Mouse (Mus musculus): ENCODE measurements at regions not wholly inside any gene's neighbourhood (a gene's known extent, or its start where the extent isn't known, plus 50 kb on each side); places are given as distances from the start of the nearest gene placed in this dataset.
A peak's percentile ranks its signal among the peaks of the same experiment; 100 is the strongest.

- no peak for DNase-seq
Measured at GRCm38 (mm10) chr2:17290709-17291108, 440.6 kb downstream of the Nebl start.

DNA sequence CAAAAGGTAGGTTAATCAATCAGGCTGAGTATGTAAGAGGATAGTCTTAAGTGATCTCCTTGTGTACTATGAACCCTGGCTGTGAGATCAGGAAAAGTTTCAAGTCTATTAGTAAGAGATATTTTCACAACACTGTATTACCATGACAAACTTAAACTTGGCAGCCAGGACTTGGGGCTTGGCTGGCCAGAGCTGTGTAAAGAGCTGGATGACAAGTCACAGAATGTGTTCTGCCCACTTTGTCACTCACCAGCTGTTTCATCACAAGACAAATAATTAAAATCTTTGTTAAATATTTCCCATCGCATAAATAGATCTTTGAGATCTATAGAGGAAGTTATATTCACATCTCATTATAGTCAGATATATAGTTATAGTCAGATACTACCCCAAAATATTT lies 443.7 kb downstream of the Nebl start:
- peak in 1 of 2 experiments; percentile 14 for DNase-seq

More at GRCm38 (mm10) chr2:17290709-17291108, 440.6 kb downstream of the Nebl start:
- intact Hi-C loops (cut with DNase I), result no loop called here

GRCm38 (mm10) chr2:17249960-17250359 lies 481.3 kb downstream of the Nebl start:
- intact Hi-C loops (cut with DNase I), result no loop called here
- no peak for DNase-seq

More for the DNA sequence above, 443.7 kb downstream of the Nebl start:
- intact Hi-C loops (cut with DNase I), result no loop called here

DNA sequence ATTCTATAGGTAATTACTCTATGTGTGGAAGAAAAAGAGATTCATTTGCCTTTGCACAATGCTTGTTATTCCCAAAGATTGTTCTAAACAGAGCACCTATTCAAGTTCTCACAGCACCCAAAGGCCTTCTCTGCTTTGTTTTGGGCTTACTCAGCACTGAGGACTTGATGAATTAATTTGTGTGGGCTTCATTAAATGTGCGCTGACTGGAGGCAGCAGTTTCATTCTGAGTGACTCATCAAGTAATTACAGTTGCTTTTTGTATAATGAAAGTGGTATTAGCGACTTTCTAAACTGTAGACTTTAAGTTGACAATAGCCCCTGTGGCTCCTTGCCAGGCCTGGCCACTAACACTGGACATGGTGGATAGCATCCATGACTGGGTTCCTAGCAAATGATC lies 485.4 kb downstream of the Nebl start:
- DNase-seq, result no peak
- intact Hi-C loops (cut with DNase I), result no loop called here

GRCm38 (mm10) chr2:17215607-17216006 lies 515.7 kb downstream of the Nebl start:
- intact Hi-C loops (cut with DNase I), result no loop called here
- no peak for DNase-seq

DNA sequence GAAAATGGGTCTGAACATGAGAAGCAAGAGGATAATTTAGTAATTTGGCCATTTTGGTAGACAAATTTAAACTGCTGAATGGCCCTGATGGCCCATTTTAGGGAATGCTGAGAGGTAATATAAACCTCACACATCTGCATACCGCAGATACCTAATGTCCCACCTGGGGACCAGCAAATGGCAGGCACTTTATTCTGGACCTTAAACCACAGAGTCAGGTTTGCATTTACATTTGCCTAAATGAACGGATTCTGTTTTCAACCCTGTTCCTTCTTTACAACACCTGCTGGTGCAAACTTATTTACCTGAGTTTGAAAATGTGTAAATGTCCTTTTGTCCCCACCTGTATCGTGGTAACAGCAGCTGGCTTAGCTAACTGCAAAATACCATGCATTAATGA lies 516.4 kb downstream of the Nebl start:
- intact Hi-C loops (cut with DNase I), result no loop called here
- no peak for DNase-seq

- intact Hi-C loops (cut with DNase I), result no loop called here
- DNase-seq, result no peak
Measured at GRCm38 (mm10) chr2:17212566-17212965, 518.7 kb downstream of the Nebl start.

GRCm38 (mm10) chr2:17211105-17211504 lies 520.2 kb downstream of the Nebl start:
- intact Hi-C loops (cut with DNase I), result no loop called here
- DNase-seq, result no peak

DNA sequence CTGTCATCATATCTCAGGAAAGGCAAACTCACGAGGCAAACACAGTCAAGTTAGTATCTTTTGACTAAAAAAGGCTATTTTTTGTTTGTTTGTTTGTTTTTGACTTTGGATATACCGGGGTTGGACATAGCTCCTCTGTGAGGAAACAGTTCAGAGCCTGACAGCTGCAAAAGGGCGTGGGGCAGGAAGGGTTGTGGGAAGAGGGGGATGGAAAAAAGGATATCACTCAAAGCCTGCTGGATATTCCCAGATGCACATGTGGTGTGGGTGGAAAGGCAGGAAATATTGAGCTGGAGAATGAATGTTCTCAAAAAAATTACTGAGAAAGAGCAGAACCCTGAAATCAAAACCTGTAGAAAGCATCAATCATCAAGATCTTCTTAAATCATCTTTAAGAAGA lies 537.7 kb downstream of the Nebl start:
- intact Hi-C loops (cut with DNase I), result no loop called here
- DNase-seq, result peak in 1 of 2 experiments; percentile 17

DNA sequence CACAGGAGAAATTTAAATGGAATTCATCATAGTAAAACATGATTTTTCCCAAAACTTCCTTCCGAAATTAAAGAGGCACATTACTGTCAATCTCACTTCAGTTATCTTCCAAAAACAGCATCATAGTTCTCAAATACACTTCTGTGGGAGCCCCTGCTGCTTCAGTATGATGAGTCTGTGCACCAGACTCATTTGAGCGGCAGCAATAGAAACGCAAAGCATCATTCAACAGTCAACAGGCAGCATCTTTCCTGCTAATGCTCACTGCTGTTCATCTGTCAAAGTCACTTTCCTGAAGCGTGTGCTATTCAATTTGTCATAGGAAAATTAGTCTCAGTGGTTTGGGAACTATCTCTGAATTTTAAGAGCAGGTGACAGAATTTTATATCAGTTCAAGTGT lies 542.1 kb downstream of the Nebl start:
- intact Hi-C loops (cut with DNase I), result no loop called here
- no peak for DNase-seq

DNA sequence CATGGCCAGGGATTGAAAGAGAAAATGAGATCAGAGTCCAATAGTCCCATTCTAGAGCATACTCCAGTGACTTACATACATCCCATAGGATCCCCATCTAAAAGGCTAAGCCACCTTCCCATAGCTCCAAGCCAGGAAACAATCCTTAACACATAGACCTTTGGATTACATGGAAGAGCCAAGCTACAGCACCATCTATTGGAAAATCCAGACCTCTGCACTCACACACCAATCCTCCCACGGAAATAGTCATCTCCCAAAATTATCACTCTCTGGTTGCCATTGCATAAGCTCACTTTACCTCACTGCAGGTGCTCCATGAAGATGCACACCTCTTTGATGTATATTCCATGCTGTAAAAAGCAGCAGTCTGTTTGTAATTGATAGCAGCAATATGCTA lies 543.4 kb downstream of the Nebl start:
- no peak for DNase-seq
- intact Hi-C loops (cut with DNase I), result no loop called here

DNA sequence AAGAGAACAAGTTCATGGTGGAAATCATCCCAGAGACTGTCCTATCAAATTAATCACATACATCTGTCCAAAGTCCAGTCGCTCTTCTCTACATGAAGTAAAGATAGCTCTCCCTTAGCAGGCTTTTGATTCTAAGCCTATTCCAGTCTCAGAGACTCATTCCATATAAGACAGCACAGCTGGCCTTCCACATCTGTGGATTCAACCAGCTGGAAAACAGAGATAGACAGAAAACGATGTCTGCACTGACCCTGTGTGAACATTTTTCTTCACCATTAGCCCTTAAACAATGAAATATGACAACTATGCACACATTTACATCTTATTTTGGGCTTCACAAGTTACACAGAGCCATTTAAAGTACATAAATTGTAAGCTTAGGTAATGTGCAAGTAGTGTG lies 547.6 kb downstream of the Nebl start:
- intact Hi-C loops (cut with DNase I), result no loop called here
- DNase-seq, result no peak

GRCm38 (mm10) chr2:17181597-17181996 lies 549.7 kb downstream of the Nebl start:
- DNase-seq, result no peak
- intact Hi-C loops (cut with DNase I), result no loop called here

GRCm38 (mm10) chr2:17168896-17169295 lies 562.4 kb downstream of the Nebl start:
- intact Hi-C loops (cut with DNase I), result no loop called here
- DNase-seq, result no peak

- DNase-seq, result no peak
- intact Hi-C loops (cut with DNase I), result no loop called here
Measured at GRCm38 (mm10) chr2:17165016-17165415, 566.2 kb downstream of the Nebl start.

- DNase-seq, result no peak
- intact Hi-C loops (cut with DNase I), result no loop called here
Measured at GRCm38 (mm10) chr2:17158463-17158862, 572.8 kb downstream of the Nebl start.

DNA sequence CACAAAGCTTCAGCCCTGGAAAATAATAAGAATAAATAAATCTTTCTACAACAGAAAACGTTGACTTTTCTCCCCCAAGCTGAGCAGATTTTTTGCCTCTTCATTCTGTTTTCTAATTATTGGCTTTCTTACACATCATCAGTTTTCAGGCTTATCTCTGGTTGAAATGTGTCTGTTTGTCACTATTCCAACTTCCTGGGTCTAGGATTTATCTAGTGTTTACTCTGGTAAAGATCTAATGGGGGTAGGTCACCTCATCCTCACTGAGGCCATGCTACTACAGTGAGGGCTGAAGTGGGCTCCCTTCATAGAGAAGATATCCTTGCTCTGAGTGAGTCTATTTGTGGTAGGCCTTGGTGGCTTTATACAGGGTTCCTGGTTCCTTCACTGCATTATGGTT lies 573.9 kb downstream of the Nebl start:
- intact Hi-C loops (cut with DNase I), result no loop called here
- no peak for DNase-seq

DNA sequence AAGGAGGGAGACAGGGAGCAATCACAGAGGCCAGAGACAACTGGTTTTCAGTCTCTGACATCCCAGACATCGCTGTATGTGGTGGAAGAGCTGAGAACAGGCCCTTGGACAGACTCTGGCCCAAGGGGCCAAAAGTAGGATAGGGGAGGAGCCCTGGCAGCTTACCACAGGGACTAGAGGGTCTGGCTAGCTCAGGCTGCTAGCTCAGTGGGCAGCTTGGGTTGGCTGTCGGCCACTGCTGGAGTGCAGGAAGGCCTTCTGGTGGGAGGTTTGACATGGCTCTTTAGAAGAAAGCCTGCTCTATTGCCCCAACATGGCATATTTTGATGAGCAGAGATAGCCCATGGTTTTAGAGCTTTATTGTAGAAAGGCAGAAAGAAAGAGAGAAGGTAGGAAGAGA lies 575.7 kb downstream of the Nebl start:
- intact Hi-C loops (cut with DNase I), result no loop called here
- no peak for DNase-seq

DNA sequence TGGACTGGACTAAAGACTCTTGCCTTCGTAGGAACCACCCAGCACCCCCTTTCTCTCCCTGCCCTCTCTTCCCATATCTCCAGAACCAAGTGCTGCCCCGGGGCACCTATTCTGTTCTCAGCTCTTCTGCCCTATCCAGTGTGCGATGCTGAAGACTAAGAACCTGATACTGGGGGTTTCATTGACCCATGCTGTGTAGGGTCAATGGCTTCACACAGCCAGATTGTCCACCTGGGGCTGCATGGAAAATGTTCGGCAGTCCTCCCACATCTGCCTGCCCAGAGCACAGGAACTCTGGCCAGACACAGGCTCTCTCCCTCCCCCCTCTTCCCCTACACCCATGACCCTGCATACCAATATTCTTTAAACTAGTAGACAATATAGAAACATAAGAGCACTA lies 607.6 kb downstream of the Nebl start:
- intact Hi-C loops (cut with DNase I), result no loop called here
- no peak for DNase-seq

GRCm38 (mm10) chr2:17117292-17117691 lies 614.0 kb downstream of the Nebl start:
- intact Hi-C loops (cut with DNase I), result no loop called here
- no peak for DNase-seq

- DNase-seq, result no peak
- intact Hi-C loops (cut with DNase I), result no loop called here
Measured at GRCm38 (mm10) chr2:17111177-17111576, 620.1 kb downstream of the Nebl start.

- intact Hi-C loops (cut with DNase I), result no loop called here
- no peak for DNase-seq
Measured at GRCm38 (mm10) chr2:17101161-17101560, 630.1 kb downstream of the Nebl start.

DNA sequence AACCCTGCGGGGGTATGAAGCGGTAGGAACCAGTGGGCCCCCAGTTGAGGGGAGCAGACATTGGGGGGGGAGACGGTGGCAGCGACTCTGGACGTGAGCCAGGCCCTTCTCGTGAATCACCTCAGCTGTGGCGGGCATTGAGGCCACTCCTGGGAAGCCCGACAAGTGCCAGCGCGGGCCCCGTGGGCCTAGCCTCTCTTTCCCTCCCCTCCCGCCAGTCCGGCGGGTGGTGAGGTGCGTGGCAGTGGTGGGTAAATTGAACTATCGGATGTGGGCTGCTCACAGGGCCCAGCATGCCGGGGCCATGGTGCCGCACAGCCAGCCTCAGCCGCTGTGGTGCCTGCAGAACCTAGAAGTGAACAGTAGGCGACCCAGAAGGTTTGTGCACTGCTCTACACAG lies 633.7 kb downstream of the Nebl start:
- intact Hi-C loops (cut with DNase I), result no loop called here
- DNase-seq, result no peak

DNA sequence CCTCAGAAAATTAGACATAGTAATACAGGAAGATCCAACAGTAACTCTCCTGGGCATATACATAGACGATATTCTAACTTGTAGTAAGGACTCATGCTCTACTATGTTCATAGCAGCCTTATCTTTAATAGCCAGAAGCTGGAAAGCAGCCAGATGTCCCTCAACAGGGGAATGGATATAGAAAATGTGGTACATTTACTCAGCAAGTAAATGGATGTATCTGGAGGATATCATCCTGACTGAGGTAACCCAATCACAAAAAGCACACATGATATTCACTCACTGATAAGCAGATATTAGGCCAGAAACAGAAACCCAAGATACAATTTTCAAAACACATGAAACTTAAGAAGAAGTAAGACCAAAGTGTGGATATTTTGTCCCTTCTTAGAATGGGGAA lies 639.8 kb downstream of the Nebl start:
- intact Hi-C loops (cut with DNase I), result loop anchor here (5.0 kb wide), 1 partner anchor 1179 kb away; no protein-coding TSS in a partner anchor
- no peak for DNase-seq

All from gastrocnemius, postnatal 36 days (tissue).